Mouse (Mus musculus) left cerebral cortex, adult 2 months (tissue): ENCODE results near the gene Spsb1. TPM values are rescaled to one million over a fixed set of nuclear protein-coding genes. Genes with fewer than 3 reads are reported as not detected.

ENCODE experiments used
- DNase-seq, 2 experiments: peaks; one replicate each; pipeline ENCODE4 v3.0.0; 2021 to 2022; ENCODE audit warnings: low spot score in 2 of 2, mixed read lengths in 1 of 2; ENCODE audit errors: extremely low spot score in 1 of 2
- H3K27ac ChIP-seq: fragments of 200-600 bp; 2 replicates; pipeline ENCODE4 v1.8.1; 2022
- H3K4me3 ChIP-seq: fragments of 200-600 bp; 2 replicates; pipeline ENCODE4 v1.8.1; 2022
- CTCF ChIP-seq: fragments of 200-600 bp; IDR thresholded peaks from 2 replicates; pipeline ENCODE4 v1.8.1; 2022; ENCODE audit warnings: antibody characterized with exemption, mild to moderate bottlenecking, moderate library complexity
- intact Hi-C: fragments of 180-260 bp; cut with DNase I; formaldehyde crosslinking; loops from one replicate; pipeline ENCODE4 v1.15.1; 2025
- total RNA-seq, 2 experiments: library from RNA; stranded (reverse); gene quantifications; 2 replicates each; pipeline ENCODE4 v1.2.3; 2021

Spsb1 gene
- total RNA-seq, 2 experiments from 2014 or later = 15.2 to 17.5 TPM

GRCm38 (mm10) chr4:149905302-149905974, 49.4 kb downstream of the Spsb1 start:
- DNase-seq = no peak
- TF ChIP-seq CTCF = no peak
- intact Hi-C loops = no loop called here
- Histone ChIP-seq H3K4me3 (no peak overlapping the region), H3K27ac (no peak overlapping the region)

GRCm38 (mm10) chr4:149903026-149903425, 51.8 kb downstream of the Spsb1 start:
- intact Hi-C loops = no loop called here
- no peak for TF ChIP-seq CTCF
- Histone ChIP-seq H3K4me3 (no peak overlapping the region), H3K27ac (no peak overlapping the region; the same call in 1 of the 2 replicates)
- DNase-seq = no peak

GRCm38 (mm10) chr4:149901349-149901782, 53.5 kb downstream of the Spsb1 start:
- intact Hi-C loops = no loop called here
- H3K27ac ChIP-seq = peak overlapping the region; percentile 8
- no peak overlapping the region for H3K4me3 ChIP-seq
- no peak for DNase-seq
- no peak for TF ChIP-seq CTCF

- no peak overlapping the region for H3K4me3 ChIP-seq
- intact Hi-C loops = no loop called here
Observed at GRCm38 (mm10) chr4:149897661-149898260, 57.1 kb downstream of the Spsb1 start.

GRCm38 (mm10) chr4:149896024-149896538, 58.8 kb downstream of the Spsb1 start:
- Histone ChIP-seq H3K4me3 (no peak overlapping the region), H3K27ac (no peak overlapping the region)
- TF ChIP-seq CTCF = no peak
- intact Hi-C loops = no loop called here
- no peak for DNase-seq

More at GRCm38 (mm10) chr4:149897661-149898260, 57.1 kb downstream of the Spsb1 start:
- H3K27ac ChIP-seq = no peak overlapping the region
- no peak for TF ChIP-seq CTCF
- no peak for DNase-seq

GRCm38 (mm10) chr4:149895226-149895625, 59.6 kb downstream of the Spsb1 start:
- intact Hi-C loops = no loop called here
- no peak for TF ChIP-seq CTCF
- no peak overlapping the region for H3K4me3 ChIP-seq
- DNase-seq = no peak
- no peak overlapping the region for H3K27ac ChIP-seq

- Histone ChIP-seq H3K4me3 (no peak overlapping the region), H3K27ac (no peak overlapping the region)
- no peak for DNase-seq
- intact Hi-C loops = no loop called here
- TF ChIP-seq CTCF = no peak
Observed at GRCm38 (mm10) chr4:149894300-149894699, 60.5 kb downstream of the Spsb1 start.

- no peak for DNase-seq
- TF ChIP-seq CTCF = no peak
- Histone ChIP-seq H3K27ac (no peak overlapping the region), H3K4me3 (no peak overlapping the region)
- intact Hi-C loops = no loop called here
Observed at GRCm38 (mm10) chr4:149893611-149894151, 61.2 kb downstream of the Spsb1 start.

- H3K27ac ChIP-seq = no peak overlapping the region
- H3K4me3 ChIP-seq = no peak overlapping the region
- intact Hi-C loops = loop anchor here (2.0 kb wide), 1 partner anchor 61 kb away; no protein-coding TSS in a partner anchor
- DNase-seq = no peak
- no peak for TF ChIP-seq CTCF
Observed at GRCm38 (mm10) chr4:149891172-149891960, 63.5 kb downstream of the Spsb1 start.

GRCm38 (mm10) chr4:149890551-149890950, 64.3 kb downstream of the Spsb1 start:
- DNase-seq = no peak
- intact Hi-C loops = loop anchor here (2.0 kb wide), 1 partner anchor 62 kb away; no protein-coding TSS in a partner anchor
- peak overlapping the region; percentile 69; the same call in 1 of the 2 replicates for H3K27ac ChIP-seq
- H3K4me3 ChIP-seq = no peak overlapping the region
- no peak for TF ChIP-seq CTCF

- H3K4me3 ChIP-seq = no peak overlapping the region
- peak overlapping the region; percentile 69; the same call in 1 of the 2 replicates for H3K27ac ChIP-seq
- DNase-seq = peak; percentile 29 to 54
- TF ChIP-seq CTCF = no peak
- intact Hi-C loops = loop anchor here (2.0 kb wide), 1 partner anchor 63 kb away; no protein-coding TSS in a partner anchor
Observed at GRCm38 (mm10) chr4:149889851-149890250, 65.0 kb downstream of the Spsb1 start.
